Mouse (Mus musculus) cerebellum, adult 2 months (tissue): ENCODE results near the gene Pde2a.

Source experiments
- CTCF ChIP-seq: fragments of 200-500 bp; IDR thresholded peaks from 2 replicates; pipeline ENCODE4 v1.5.1; 2011; ENCODE audit warnings: low read depth, mild to moderate bottlenecking, control low read depth, low read length, moderate library complexity, borderline replicate concordance; ENCODE audit not compliant: insufficient read depth
- POLR2A ChIP-seq: fragments of 200-500 bp; IDR thresholded peaks from 2 replicates; pipeline ENCODE4 v1.6.1; 2011; ENCODE audit warnings: low read length, control low read depth, borderline replicate concordance; ENCODE audit not compliant: insufficient read depth

- TF ChIP-seq CTCF, result no peak
- no peak for TF ChIP-seq POLR2A
Observed at GRCm38 (mm10) chr7:101457801-101458200, 36.3 kb downstream of the Pde2a start.
